Mouse (Mus musculus) layer of hippocampus, postnatal 36 days (tissue): ENCODE data around the gene Nek2. TPM values are rescaled to one million over a fixed set of nuclear protein-coding genes. Genes with fewer than 3 reads are reported as not detected.

Experiments used
- DNase-seq, 2 experiments: peaks; one replicate each; pipeline ENCODE4 v3.0.0; 2022
- total RNA-seq, 2 experiments: library from RNA; stranded (reverse); gene quantifications; 2 replicates each; pipeline ENCODE4 v1.2.3; 2021

The Nek2 gene
- total RNA-seq, 2 experiments from 2014 or later, result 2.6 to 2.9 TPM

GRCm38 (mm10) chr1:191859847-191860246, 38.6 kb downstream of the Nek2 start:
- DNase-seq, result no peak

GRCm38 (mm10) chr1:191861247-191861646, 40.0 kb downstream of the Nek2 start:
- DNase-seq, result no peak

GRCm38 (mm10) chr1:191863833-191864550, 42.7 kb downstream of the Nek2 start:
- DNase-seq, result no peak

- DNase-seq, result no peak
Measured at GRCm38 (mm10) chr1:191864551-191865027, 43.3 kb downstream of the Nek2 start.

- DNase-seq, result no peak
Measured at GRCm38 (mm10) chr1:191872076-191872710, 50.9 kb downstream of the Nek2 start.

DNA sequence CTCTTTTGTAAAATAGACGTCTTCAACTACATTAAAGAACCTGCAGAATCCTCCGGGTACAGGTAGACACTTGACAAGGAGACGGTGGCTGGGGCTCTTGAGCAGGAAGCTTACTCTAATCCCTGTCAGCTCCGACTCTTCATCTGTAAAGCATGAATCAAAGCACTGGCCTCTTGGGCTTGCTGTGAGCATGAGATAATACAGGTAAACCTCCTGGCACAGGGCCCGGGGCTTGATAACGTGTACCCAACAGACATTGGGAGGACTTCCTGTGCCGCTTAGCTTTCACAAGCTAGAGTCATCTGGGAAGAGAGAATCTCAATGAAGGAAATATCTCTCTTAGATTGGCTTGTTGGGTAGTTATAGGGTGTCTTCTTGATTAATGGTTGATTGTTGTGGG, 53.8 kb downstream of the Nek2 start:
- DNase-seq, result no peak

DNA sequence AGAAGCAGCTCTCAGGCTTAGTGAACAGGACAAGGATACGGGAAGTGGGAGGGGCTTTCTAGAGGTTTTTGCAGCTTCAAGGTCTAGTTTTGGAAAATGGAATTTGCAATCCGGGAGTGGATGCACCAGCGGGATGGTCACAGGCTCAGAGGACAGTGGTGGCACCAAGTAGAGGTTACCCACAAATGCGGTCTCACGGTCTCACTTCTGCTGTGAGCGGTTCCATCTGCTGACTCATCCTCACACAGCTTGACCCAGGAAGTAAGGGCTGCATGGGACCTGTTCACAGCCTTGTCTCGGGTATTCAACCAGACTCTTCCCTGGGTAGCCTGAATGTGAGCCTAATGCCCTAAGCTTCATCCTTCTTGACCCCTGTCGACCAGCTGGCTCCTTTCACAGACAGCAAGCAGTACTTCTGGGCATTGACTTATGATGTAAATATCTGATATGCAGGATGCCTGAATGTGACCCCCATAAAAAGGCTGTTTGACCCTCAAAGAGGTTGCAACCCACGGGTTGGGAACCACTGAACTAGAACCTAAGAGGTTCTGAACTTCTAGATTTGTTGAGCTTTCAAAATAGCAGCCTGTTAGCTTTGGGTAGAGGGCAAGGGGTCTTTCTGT, 54.5 kb downstream of the Nek2 start:
- no peak for DNase-seq

DNA sequence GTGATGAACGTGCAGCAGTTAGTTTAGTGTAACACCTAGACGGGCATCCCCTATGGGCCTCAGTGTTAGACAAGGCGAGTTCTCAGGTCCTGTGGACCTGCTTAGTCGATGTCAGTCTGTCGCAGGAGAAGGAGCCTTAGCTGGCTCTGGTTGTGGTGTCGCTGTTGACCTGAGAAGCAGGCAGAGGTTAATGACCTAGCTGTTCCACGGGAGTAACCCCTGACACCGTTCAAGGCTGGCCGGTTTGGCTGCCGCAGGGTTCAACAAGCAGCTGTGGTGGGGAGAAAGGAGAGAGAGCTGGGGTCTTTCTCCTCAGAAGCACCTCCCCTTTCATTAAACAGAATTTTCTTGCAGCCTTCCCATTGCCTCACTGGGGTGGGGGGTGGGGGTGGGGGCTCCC, 56.4 kb downstream of the Nek2 start:
- DNase-seq, result no peak

- no peak for DNase-seq
Measured at GRCm38 (mm10) chr1:191878518-191878921, 57.3 kb downstream of the Nek2 start.

GRCm38 (mm10) chr1:191880247-191880646, 59.0 kb downstream of the Nek2 start:
- no peak for DNase-seq

DNA sequence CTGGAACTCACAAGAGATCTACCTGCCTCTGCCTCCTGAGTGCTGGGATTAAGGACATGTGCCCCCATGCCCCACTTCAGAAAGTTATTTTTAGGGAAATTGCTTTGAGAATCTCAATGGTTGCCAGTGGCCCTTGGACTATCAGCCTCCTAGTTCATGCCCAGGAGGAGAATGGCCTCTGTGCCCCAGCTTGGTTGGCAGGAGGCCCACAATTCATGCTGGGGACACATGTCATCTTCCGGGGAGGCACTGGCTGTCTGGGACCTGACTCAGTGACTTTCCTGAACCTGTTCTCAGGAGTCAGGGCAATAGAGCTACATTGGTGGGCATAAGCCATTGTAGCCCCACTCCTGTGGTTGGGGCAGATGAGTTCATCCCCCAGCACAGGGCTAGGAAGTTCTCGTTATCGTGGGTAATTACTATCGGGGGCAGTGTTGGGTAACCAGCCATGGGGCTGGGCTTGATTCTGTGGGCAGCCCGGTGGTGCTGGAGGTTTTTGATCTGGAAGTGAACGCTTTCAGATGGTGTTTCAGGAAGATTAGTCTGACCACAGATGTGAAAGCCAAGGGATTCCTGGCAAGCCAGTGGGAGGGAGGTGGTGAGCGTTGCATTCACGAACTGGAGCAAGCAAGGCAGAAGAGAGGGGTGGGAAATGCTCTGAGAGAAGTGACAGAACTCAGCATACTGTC, 59.8 kb downstream of the Nek2 start:
- DNase-seq, result no peak

- no peak for DNase-seq
Measured at GRCm38 (mm10) chr1:191881663-191882062, 60.4 kb downstream of the Nek2 start.

Other genes with a start within 250 kb of the Nek2 start
- under 1 TPM; 0.73 to 0.80 TPM for gene Dtl, start 245.9 kb upstream of the Nek2 start, total RNA-seq
- 10 to 100 TPM; 23.9 to 25.0 TPM for gene Ints7, start 245.8 kb upstream of the Nek2 start, total RNA-seq
- 100 to 1,000 TPM; 117 to 128 TPM for gene Lpgat1, start 103.6 kb upstream of the Nek2 start, total RNA-seq
- 10 to 100 TPM; 32.2 to 33.7 TPM for gene Slc30a1, start 85.3 kb downstream of the Nek2 start, total RNA-seq
- gene Rd3, start 155.9 kb downstream of the Nek2 start, total RNA-seq, result under 1 TPM; 0.22 to 0.51 TPM